Mouse (Mus musculus): ENCODE results near the gene Zbtb20.

DNA sequence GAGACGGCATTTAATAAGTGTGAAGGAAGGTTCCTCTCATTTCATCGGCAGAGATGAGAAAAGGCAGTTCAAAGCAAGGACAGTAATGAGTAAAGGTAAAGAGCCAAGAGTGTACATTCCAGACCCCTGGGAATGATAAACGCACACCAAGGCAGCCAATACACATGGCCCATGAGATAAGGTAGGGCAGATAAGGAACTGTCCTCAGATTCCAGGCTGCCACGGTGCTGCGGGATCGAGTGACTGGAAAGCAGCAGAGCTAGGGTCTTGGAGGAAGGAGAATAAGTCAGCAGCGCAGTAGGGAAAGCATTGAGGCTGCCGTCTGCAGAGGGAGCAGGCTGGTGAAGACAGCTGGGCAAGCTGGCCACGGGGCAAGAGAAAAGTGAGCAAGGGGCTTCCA is 699.8 kb downstream of the Zbtb20 start:
- TF ChIP-seq POLR2A (IDR thresholded peaks at IDR 0.05; ENCODE audit: low read depth, low read length): no peak
- no peak for TF ChIP-seq CTCF (IDR thresholded peaks at IDR 0.05; ENCODE audit: extremely low read depth, insufficient read length, insufficient replicate concordance, low read depth, low read length)

Data from small intestine, adult 2 months (tissue).